Mouse (Mus musculus) mature B cell (primary cell): ENCODE data around the gene Tnni3.

Experiments used
- in situ Hi-C: fragments of 300-500 bp; cut with MboI; formaldehyde crosslinking; loops from 2 replicates; pipeline ENCODE4 v1.14.3; 2019

Tnni3 gene

GRCm38 (mm10) chr7:4498251-4498650 lies 25.8 kb downstream of the Tnni3 start:
- in situ Hi-C loops: no loop called here

GRCm38 (mm10) chr7:4497271-4497903 lies 26.6 kb downstream of the Tnni3 start:
- in situ Hi-C loops: no loop called here

- in situ Hi-C loops: no loop called here
Observed at GRCm38 (mm10) chr7:4496468-4496867, 27.6 kb downstream of the Tnni3 start.

GRCm38 (mm10) chr7:4493991-4494390 lies 30.0 kb downstream of the Tnni3 start:
- in situ Hi-C loops: no loop called here

- in situ Hi-C loops: no loop called here
Observed at GRCm38 (mm10) chr7:4492284-4493224, 31.5 kb downstream of the Tnni3 start.

- in situ Hi-C loops: no loop called here
Observed at GRCm38 (mm10) chr7:4491308-4491707, 32.7 kb downstream of the Tnni3 start.

- in situ Hi-C loops: no loop called here
Observed at GRCm38 (mm10) chr7:4482281-4482680, 41.7 kb downstream of the Tnni3 start.

GRCm38 (mm10) chr7:4479674-4480073 lies 44.4 kb downstream of the Tnni3 start:
- in situ Hi-C loops: no loop called here

GRCm38 (mm10) chr7:4478796-4479291 lies 45.2 kb downstream of the Tnni3 start:
- in situ Hi-C loops: no loop called here

GRCm38 (mm10) chr7:4478021-4478795 lies 45.8 kb downstream of the Tnni3 start:
- in situ Hi-C loops: no loop called here

- in situ Hi-C loops: no loop called here
Observed at GRCm38 (mm10) chr7:4473940-4474339, 50.1 kb downstream of the Tnni3 start.

GRCm38 (mm10) chr7:4471179-4471555 lies 52.9 kb downstream of the Tnni3 start:
- in situ Hi-C loops: no loop called here

- in situ Hi-C loops: no loop called here
Observed at GRCm38 (mm10) chr7:4470275-4471178, 53.5 kb downstream of the Tnni3 start.
